Mouse (Mus musculus) kidney, embryonic 16.5 days (tissue): Measurements from ENCODE around the gene E130208F15Rik. TPM values are rescaled to one million over a fixed set of nuclear protein-coding genes. Genes with fewer than 3 reads are reported as not detected.
A peak's percentile ranks its signal among the peaks of the same experiment; 100 is the strongest.

Source experiments
- ATAC-seq: fragments of 200-750 bp; cut with Nextera tagmentation; 2 replicates; pipeline ENCODE4 v1.8.0; 2017; ENCODE audit warnings: moderate TSS enrichment; ENCODE audit not compliant: low FRiP score, low TSS enrichment
- H3K27ac ChIP-seq: fragments of 300-500 bp; sonication (generic); 2 replicates; pipeline ENCODE4 v1.5.1; 2014; ENCODE audit warnings: low read length
- H3K27me3 ChIP-seq: fragments of 300-500 bp; sonication (generic); 2 replicates; pipeline ENCODE4 v1.6.1; 2014; ENCODE audit warnings: low read length, control low read depth, mixed read lengths; ENCODE audit not compliant: insufficient read depth
- H3K36me3 ChIP-seq: fragments of 300-500 bp; sonication (generic); 2 replicates; pipeline ENCODE4 v1.6.1; 2014; ENCODE audit warnings: low read length, control low read depth, mixed read lengths; ENCODE audit not compliant: insufficient read depth
- H3K4me1 ChIP-seq: fragments of 300-500 bp; sonication (generic); 2 replicates; pipeline ENCODE4 v1.6.1; 2014; ENCODE audit warnings: low read length, control low read depth, mixed read lengths; ENCODE audit not compliant: insufficient read depth
- H3K4me2 ChIP-seq: fragments of 300-500 bp; sonication (generic); replicated peaks from 2 replicates; pipeline ENCODE4 v1.6.1; 2014; ENCODE audit warnings: low read depth, low read length
- H3K4me3 ChIP-seq: fragments of 300-500 bp; sonication (generic); 2 replicates; pipeline ENCODE4 v1.5.1; 2014; ENCODE audit warnings: mild to moderate bottlenecking, low read length
- H3K9ac ChIP-seq: fragments of 300-500 bp; sonication (generic); replicated peaks from 2 replicates; pipeline ENCODE4 v1.6.1; 2014; ENCODE audit warnings: low read length
- H3K9me3 ChIP-seq: fragments of 300-500 bp; sonication (generic); 2 replicates; pipeline ENCODE4 v1.6.1; 2016; ENCODE audit warnings: low read length, control low read depth
- WGBS: fragments of 180-500 bp; shearing (Covaris S2); extraction: QIAGEN DNeasy Blood & Tissue Kit; methylation state at CpG from one replicate; pipeline ENCODE4 v1.1.7; 2014; 5-methylcytosine and 5-hydroxymethylcytosine counted together
- polyA plus RNA-seq: library from polyadenylated mRNA; unstranded; fragments of >200 nt; fragmentation: Nextera tagmentation; extraction: Ambion mirVana; gene quantifications from 2 replicates; pipeline ENCODE4 v1.2.1, GENCODE M21; 2015

E130208F15Rik gene
- polyA plus RNA-seq: 2.3 and 3.7 TPM in 2 replicates

GRCm38 (mm10) chr7:30321539-30322284, at the start of gene E130208F15Rik:
TSS of gene E130208F15Rik (plus strand) at chr7:30321740.
- Histone ChIP-seq H3K4me1 (peaks cover 16% of the 10 kb centered on the region), H3K9me3 (no peaks in the 10 kb centered on the region), H3K27ac (peak within 1 kb of the TSS; percentile 91), H3K4me3 (peak within 1 kb of the TSS; percentile 79), H3K36me3 (no peaks in the 10 kb centered on the region), H3K9ac (peak within 1 kb of the TSS; percentile 87), H3K4me2 (peak within 1 kb of the TSS; percentile 85), H3K27me3 (no peaks in the 10 kb centered on the region)
- under 1% methylated on average over 62 of the region's 63 CpGs for WGBS
- peak; percentile 65 for ATAC-seq

DNA sequence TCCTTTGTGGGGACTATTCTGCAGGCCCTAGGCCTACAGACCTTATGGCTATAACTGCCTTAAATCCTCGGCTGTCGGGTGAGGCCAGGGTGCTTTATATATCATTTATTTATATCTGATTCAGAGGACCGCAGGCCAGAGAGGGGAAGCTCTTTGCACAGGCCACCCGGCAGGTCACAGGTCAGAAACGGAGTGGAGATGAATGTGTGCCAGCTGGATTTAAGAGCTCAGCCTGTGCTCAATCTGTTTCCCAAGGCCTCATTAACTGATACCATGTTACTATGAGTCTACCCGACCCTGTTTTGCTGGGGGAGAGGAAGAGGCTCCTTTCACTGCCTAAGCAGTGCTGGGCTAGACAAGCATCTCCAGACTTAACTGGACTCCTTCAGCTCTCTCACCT, 47.2 kb upstream of the E130208F15Rik start:
- H3K27me3 ChIP-seq: no peaks in the 10 kb centered on the region
- peaks cover 5% of the 10 kb centered on the region; the same call in 1 of the 2 replicates for H3K36me3 ChIP-seq
- WGBS: 59% methylated on average over 6 of the region's 6 CpGs
- no peak overlapping the region for H3K4me2 ChIP-seq
- no peak overlapping the region for H3K4me3 ChIP-seq
- no peak for ATAC-seq
- no peak overlapping the region for H3K9ac ChIP-seq
- H3K27ac ChIP-seq: no peak overlapping the region
- no peaks in the 10 kb centered on the region for H3K9me3 ChIP-seq
- H3K4me1 ChIP-seq: peaks cover 4% of the 10 kb centered on the region

DNA sequence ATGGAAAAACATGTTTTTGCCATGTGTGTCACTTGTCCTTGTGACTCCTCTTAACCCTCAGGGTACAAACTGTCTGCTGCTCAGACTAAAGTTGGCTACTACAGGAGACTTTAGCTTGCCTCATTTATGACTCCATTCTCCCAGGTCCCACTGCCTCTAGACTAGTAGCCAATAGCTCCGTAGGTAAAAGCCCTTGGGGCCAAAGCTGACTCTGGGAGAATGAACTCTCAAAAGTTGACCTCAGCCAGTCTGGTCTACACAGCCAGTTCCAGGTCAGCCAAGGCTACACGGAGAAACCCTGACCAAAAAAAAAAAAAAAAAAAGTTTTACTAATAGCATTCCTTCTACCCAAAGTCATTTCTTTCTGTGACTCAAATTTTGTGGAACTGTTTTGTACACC, 42.6 kb upstream of the E130208F15Rik start:
- no peak for ATAC-seq
- Histone ChIP-seq H3K9ac (no peak overlapping the region), H3K36me3 (no peaks in the 10 kb centered on the region), H3K9me3 (no peaks in the 10 kb centered on the region), H3K27ac (no peak overlapping the region), H3K4me2 (peak overlapping the region; percentile 93), H3K4me1 (peaks cover 12% of the 10 kb centered on the region), H3K4me3 (peak overlapping the region; percentile 74; the same call in 1 of the 2 replicates), H3K27me3 (no peaks in the 10 kb centered on the region)
- 56% methylated on average over 2 of the region's 2 CpGs for WGBS

- peak overlapping the region; percentile 66 for H3K9ac ChIP-seq
- H3K36me3 ChIP-seq: no peaks in the 10 kb centered on the region
- peak overlapping the region; percentile 99 for H3K27ac ChIP-seq
- 1% methylated on average over 6 of the region's 6 CpGs for WGBS
- H3K4me3 ChIP-seq: peak overlapping the region; percentile 74
- peak overlapping the region; percentile 93 for H3K4me2 ChIP-seq
- no peaks in the 10 kb centered on the region for H3K9me3 ChIP-seq
- peak; percentile 43 for ATAC-seq
- no peaks in the 10 kb centered on the region for H3K27me3 ChIP-seq
- H3K4me1 ChIP-seq: peaks cover 12% of the 10 kb centered on the region
Observed at GRCm38 (mm10) chr7:30279536-30279935, 42.0 kb upstream of the E130208F15Rik start.

GRCm38 (mm10) chr7:30279951-30280669, 41.4 kb upstream of the E130208F15Rik start, which contains the start of the genes Thap8 and Wdr62:
TSS of gene Thap8 (plus strand) at chr7:30280094.
TSS of gene Wdr62 (minus strand) at chr7:30280419.
- Histone ChIP-seq H3K9me3 (no peaks in the 10 kb centered on the region), H3K4me3 (peak within 1 kb of the TSS; percentile 74), H3K27me3 (no peaks in the 10 kb centered on the region), H3K4me1 (peaks cover 12% of the 10 kb centered on the region), H3K36me3 (no peaks in the 10 kb centered on the region), H3K9ac (peak within 1 kb of the TSS; percentile 71), H3K4me2 (peak within 1 kb of the TSS; percentile 93), H3K27ac (peak within 1 kb of the TSS; percentile 99)
- WGBS: under 1% methylated on average over 48 of the region's 49 CpGs
- ATAC-seq: peak; percentile 97

GRCm38 (mm10) chr7:30280670-30281138, 40.8 kb upstream of the E130208F15Rik start:
- Histone ChIP-seq H3K27ac (peak overlapping the region; percentile 99), H3K4me1 (peaks cover 12% of the 10 kb centered on the region), H3K9me3 (no peaks in the 10 kb centered on the region), H3K4me2 (peak overlapping the region; percentile 93), H3K4me3 (peak overlapping the region; percentile 74), H3K9ac (peak overlapping the region; percentile 71), H3K27me3 (no peaks in the 10 kb centered on the region), H3K36me3 (no peaks in the 10 kb centered on the region)
- ATAC-seq: peak; percentile 88
- WGBS: 0% methylated on average over 20 of the region's 20 CpGs

- Histone ChIP-seq H3K9ac (no peak overlapping the region), H3K4me3 (peak overlapping the region; percentile 74; the same call in 1 of the 2 replicates), H3K4me1 (peaks cover 12% of the 10 kb centered on the region), H3K36me3 (no peaks in the 10 kb centered on the region), H3K27ac (0 out of 2 replicates have a peak overlapping the region, but pooled peaks have one; percentile 99), H3K4me2 (peak overlapping the region; percentile 93; the same call in 1 of the 2 replicates), H3K9me3 (no peaks in the 10 kb centered on the region), H3K27me3 (no peaks in the 10 kb centered on the region)
- WGBS: 72% methylated on average over 4 of the region's 4 CpGs
- ATAC-seq: no peak
Observed at GRCm38 (mm10) chr7:30281522-30281921, 40.0 kb upstream of the E130208F15Rik start.

- Histone ChIP-seq H3K9ac (no peak overlapping the region), H3K9me3 (no peaks in the 10 kb centered on the region), H3K27ac (no peak overlapping the region), H3K27me3 (no peaks in the 10 kb centered on the region), H3K4me1 (peaks cover 12% of the 10 kb centered on the region), H3K4me3 (no peak overlapping the region), H3K4me2 (no peak overlapping the region), H3K36me3 (no peaks in the 10 kb centered on the region)
- WGBS: 83% methylated on average over 7 of the region's 7 CpGs
- no peak for ATAC-seq
Observed at GRCm38 (mm10) chr7:30282740-30283139, 38.8 kb upstream of the E130208F15Rik start.

DNA sequence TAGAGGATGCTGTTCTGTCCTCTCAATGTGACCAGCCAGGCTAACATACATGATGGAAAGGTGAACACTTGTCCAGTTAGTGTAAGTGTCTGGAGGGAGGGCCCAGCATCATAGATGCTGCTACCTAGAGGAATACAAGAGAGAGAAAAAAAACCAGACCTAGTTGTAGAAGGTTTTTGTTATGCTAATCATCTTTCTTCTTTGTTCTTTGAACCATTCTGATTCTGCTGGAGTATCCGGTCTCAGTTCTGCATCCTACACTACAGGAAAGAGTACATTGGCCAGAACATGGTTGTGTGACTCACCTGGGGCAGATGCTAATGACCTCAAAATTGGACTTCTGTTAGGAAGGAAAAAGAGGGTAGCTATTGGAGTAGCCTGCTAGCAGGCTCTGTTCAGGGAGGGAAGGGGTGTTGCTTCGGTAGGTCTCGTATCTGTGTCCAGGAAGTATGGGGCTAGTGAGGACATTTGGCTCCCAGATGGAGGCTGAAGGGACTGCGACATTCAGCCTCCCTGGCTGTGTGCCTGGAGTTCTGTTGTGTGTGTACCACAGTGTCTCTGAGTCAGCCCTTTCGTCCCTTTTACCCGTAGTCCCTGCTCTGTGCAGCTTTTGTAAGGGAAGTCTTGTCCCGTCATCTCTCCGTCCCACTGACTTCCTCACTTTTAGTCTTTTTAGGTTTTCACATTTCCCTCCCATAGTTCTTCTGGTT, 34.7 kb upstream of the E130208F15Rik start:
- no peaks in the 10 kb centered on the region for H3K36me3 ChIP-seq
- no peaks in the 10 kb centered on the region for H3K27me3 ChIP-seq
- H3K4me3 ChIP-seq: no peak overlapping the region
- H3K27ac ChIP-seq: no peak overlapping the region
- H3K9ac ChIP-seq: no peak overlapping the region
- H3K4me2 ChIP-seq: no peak overlapping the region
- no peak for ATAC-seq
- H3K4me1 ChIP-seq: peaks cover 7% of the 10 kb centered on the region
- 61% methylated on average over 8 of the region's 8 CpGs for WGBS
- no peaks in the 10 kb centered on the region for H3K9me3 ChIP-seq
